Mouse (Mus musculus) adrenal gland, postnatal 0 days (tissue): ENCODE data around the gene Dmrta1. TPM values are rescaled to one million over a fixed set of nuclear protein-coding genes. Genes with fewer than 3 reads are reported as not detected.

ENCODE experiments used
- polyA plus RNA-seq: library from polyadenylated mRNA; unstranded; fragments of >200 nt; fragmentation: Nextera tagmentation; extraction: Ambion mirVana; gene quantifications from 2 replicates; pipeline ENCODE4 v1.2.1, GENCODE M21; 2015

Dmrta1 gene
- polyA plus RNA-seq, result 0.13 and 0.25 TPM in 2 replicates

DNA sequence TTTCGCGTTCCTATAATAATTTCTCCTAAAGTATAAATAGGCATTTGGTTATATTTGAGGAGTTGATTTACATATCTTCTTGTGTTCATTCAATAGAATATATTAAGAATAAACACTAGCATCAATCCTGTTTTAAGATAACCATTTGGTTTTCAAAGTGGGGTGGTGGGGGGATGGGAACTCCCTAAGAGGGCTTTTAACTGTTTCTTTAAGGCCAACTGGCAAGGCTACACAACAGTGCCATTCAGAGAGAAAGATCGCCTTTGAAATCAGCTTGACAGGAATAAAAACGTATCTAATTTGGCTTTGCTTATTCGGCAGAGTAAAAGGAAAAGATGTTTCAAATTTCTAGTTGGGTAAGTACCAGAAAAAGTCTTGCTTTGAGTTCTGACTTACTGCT lies at the start of gene Dmrta1:
Gene Dmrta1 (plus strand): TSS at position 242 of the 400 bp plus-strand sequence.

